Mouse (Mus musculus) mouse trophoblast stem cell (cell line): ENCODE data around the gene Ccdc57.
"Not testable (repeated sequence)": the region's sequence is repeated elsewhere in the genome, so short reads cannot be mapped to it uniquely, and the experiment has no call there.

Source experiments
- in situ Hi-C, 2 experiments: fragments of 300-500 bp; cut with MseI, MboI; formaldehyde crosslinking; loops; 2 replicates in 1 of 2; 3 replicates in 1 of 2; pipeline ENCODE4 v1.15.1; 2025

Ccdc57 gene

GRCm38 (mm10) chr11:120822321-120822720, 110.4 kb downstream of the Ccdc57 start:
- in situ Hi-C loops = no loop called here

DNA sequence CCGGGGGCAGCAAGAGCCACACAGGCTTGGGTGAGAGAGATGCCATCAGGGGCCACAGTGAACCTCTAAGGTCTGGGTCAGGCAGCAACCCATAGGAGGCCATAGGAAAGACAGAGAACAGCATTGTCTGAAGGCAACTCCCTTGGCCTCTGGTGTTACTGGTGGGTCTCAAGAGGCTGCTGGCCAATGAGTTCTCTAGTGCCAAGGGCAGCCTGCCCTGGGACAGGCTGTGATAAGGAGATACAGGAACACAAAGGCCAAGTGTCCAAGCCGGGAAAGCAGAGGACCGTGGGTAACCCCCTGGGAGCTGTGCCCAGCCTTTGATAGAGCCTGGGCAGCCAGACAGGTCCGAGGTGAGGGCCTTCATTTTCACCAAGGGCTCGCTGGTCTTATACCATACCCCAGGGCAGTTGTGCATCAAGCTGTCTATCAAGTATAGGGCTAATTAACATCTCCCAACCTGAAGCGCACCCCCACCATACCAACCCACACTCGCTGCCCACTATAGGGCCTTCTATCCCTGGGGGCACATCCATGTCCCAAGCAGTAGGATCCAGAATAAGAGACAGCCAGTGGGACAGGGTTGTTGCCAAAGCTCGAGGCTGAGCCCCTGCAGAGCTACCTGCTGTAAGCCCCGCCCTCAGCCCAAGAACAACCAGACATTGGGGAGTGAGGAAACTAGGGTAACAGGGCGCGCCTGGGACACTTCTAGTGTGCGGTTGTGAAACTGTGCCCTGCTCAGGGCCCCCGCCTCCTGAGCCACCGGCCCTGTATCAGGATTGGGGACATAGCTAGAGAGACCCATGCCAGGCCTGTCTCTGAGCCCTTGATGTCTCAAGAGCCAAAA, 111.4 kb downstream of the Ccdc57 start:
- in situ Hi-C loops = no loop called here

- in situ Hi-C loops = no loop called here
Observed at GRCm38 (mm10) chr11:120820546-120820945, 112.1 kb downstream of the Ccdc57 start.

- in situ Hi-C loops = no loop called here
Observed at GRCm38 (mm10) chr11:120819556-120819955, 113.1 kb downstream of the Ccdc57 start.

DNA sequence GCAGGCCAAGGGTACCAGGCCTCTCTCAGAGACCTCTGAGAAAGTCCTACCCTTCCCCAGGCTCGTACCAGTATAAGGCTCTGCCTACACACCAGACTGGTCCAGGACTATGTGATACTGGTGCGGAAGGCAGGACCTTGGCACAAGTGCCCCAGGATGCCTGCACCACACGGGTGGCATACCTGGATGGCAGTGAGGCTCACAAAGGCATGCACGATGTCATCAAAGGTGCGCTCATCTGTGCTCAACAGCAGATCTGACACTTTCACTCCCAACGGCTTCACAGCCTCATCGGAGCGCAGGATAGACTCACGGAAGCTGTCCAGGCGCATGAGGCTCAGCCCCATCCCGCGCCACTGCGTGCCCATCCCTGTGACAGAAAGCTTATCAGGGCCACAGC, 114.4 kb downstream of the Ccdc57 start:
- in situ Hi-C loops = no loop called here

DNA sequence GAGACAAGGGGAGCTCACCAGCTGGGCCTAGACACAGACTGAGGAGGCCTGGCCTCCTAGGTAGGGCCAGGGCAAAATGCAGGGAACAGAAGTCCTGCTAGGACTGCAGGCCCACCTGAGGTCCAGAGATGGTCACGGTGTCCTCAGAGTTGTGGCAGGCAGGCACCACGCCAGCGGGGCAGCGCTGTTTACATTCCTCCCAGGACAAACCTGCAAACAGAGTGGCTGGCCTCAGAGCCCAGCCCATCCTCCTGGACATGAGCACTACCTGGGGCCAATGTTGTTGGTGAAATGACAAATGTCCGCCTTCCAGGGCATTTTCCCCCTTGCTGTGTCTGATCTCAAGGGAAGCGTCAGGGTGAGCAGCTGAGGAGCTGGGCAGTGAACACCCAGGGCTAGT, 115.3 kb downstream of the Ccdc57 start:
- in situ Hi-C loops = no loop called here

DNA sequence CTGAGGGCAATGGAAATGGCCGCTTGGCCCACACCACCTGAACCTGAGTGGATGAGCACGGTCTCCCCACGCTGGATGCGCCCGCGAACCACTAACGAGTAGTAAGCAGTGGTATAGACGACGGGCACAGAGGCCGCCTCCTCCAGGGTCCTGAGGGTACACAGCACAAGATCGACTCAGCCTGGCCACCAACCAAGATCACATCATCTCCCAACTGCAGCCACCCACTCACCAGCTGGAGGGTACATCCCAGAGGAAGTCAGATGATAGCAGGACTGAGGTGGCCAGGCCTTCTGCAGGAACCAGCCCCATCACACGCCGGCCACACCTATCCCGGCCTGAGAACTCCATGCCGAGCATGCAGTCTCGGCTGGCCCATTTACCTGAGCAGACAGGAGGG, 120.6 kb downstream of the Ccdc57 start:
- in situ Hi-C loops = no loop called here

DNA sequence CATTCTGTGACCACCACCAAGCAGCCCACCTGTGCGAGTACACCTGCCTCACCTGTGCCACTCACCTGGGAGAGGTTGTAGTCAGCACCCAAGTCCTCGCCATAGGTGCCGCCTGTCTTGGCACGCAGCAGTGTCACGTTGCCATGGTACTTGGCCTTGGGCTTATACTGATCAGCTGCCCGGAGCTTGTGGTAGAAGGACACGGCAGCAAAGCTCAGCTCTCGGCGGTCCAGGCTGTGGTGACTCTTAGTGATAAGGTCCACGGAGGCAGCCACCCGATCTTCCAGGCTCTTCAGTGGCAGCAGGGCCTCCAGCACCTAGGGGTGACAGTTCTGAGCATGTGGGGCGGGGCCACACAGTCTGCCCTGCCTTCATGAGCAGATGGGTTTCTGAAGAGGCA, 124.7 kb downstream of the Ccdc57 start:
- in situ Hi-C loops = no loop called here

DNA sequence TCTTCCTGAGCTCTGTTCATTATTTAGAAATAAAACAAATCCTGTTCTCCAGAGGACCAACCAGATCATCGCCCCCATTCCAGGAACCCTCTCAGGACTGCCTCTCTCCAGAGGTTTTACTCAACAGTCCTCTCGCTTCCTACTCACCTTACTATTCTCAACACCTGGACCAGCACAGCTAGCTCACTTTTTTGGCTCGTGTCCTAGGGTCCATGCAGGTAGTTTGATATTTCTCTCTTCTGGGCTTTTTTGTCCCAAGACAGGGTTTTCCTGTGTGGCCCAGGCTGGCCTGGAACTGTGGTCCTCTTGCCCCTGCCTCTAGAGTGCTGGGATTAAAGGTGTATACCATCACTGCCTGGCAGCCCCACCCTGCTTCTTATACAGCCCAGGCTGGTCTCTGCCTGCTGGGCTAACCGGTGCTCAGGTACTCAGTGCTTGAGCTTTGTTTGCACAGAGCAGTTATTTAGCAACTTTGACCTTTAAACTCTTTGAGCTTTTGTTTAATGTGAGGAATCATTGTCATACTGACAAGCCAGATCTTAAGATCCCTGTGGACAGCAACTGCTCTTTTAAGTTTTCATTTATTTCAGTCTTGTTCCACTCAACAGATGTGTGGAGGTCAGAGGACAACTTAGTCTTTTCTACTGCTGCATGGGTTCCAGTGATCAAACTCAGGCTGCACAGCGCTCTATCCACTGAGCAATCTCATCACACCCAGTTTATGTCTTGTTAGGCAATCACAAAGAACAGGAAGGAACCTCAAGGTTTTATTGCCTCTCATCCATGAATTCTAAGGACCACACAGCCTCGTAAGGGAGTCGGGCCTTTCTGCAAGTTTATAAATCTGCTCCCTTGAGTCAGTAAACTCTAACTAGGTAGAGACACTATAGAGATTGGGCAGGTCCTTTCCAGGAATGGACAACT, 127.0 kb downstream of the Ccdc57 start:
- in situ Hi-C loops = no loop called here

DNA sequence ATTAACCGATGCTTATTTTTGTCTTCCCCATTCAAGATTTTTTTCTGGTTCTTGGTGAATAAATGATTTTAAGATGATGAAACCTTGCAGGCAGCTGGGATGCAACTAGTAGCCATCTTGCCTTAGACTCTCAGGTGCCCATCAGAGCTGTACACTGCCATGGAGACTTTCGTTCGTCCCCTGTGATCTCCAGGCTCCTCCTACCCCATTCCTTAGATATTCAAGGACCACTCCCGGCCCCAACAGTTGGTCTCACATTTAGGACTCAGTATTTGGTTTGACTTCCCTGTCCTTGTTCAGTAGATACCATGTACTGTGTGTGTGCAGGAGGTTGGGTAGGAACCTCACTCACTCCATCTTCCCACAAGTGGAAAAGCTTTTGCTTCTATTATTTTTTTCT, 127.9 kb downstream of the Ccdc57 start:
- in situ Hi-C loops = no loop called here

- in situ Hi-C loops = no loop called here
Observed at GRCm38 (mm10) chr11:120804274-120804673, 128.4 kb downstream of the Ccdc57 start.

GRCm38 (mm10) chr11:120800061-120800904, 132.4 kb downstream of the Ccdc57 start:
- in situ Hi-C loops = no loop called here

DNA sequence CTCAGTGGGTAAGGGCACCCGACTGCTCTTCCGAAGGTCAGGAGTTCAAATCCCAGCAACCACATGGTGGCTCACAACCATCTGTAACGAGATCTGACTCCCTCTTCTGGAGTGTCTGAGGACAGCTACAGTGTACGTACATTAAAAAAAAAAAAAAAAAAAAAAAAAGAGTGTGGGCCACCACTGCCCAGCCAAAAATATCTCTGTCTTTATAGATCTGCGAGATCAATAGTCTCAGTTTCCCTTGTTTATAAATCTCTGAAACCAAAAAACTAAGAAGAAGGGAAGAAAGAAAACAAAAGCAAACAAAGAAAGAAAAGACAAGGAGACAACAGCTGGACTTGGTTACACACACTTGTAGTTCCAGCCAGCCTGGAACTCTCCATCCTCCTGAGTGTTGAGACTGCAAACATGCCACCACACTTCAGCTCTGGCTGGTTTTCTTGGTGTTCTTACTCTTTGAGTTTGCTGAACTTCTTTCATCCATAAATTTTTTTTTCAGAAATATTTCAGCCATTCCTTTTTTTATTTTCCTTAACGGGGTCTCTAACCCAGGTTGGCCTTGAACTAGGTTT, 133.3 kb downstream of the Ccdc57 start:
- in situ Hi-C loops = no loop called here

GRCm38 (mm10) chr11:120798244-120798643, 134.4 kb downstream of the Ccdc57 start:
- in situ Hi-C loops = no loop called here

GRCm38 (mm10) chr11:120796614-120796946, 136.1 kb downstream of the Ccdc57 start:
- in situ Hi-C loops = no loop called here

- in situ Hi-C loops = no loop called here
Observed at GRCm38 (mm10) chr11:120795756-120796613, 136.7 kb downstream of the Ccdc57 start, which contains the start of gene Dus1l. Gene Dus1l (minus strand): TSS chr11:120796403.

DNA sequence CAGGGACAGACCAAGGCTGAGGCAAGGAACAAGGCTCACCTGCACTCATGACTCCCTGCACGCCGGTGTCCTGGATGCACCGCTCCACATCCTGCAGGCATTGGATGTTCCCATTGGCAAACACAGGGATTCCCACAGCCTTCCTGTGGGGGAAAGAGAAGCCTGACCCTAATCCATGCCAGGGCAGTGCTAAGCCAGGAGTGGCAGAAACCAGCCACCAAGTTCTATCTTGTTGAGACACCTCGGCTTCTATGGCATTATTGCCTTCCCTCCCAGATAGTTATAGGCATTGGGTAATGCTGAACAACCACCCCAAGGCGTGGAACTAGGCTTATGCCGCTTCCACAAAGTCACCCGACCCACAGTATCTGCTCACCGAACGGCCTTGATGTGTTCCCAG, 140.0 kb downstream of the Ccdc57 start:
- in situ Hi-C loops = no loop called here

- in situ Hi-C loops = no loop called here
Observed at GRCm38 (mm10) chr11:120789810-120790209, 142.9 kb downstream of the Ccdc57 start.

- in situ Hi-C loops = no loop called here
Observed at GRCm38 (mm10) chr11:120789355-120789754, 143.3 kb downstream of the Ccdc57 start.

GRCm38 (mm10) chr11:120788460-120788859, 144.2 kb downstream of the Ccdc57 start:
- in situ Hi-C loops = not testable (repeated sequence)
